Mouse (Mus musculus) liver, adult 2 months (tissue): ENCODE measurements around the gene Defb20. TPM values are rescaled to one million over a fixed set of nuclear protein-coding genes. Genes with fewer than 3 reads are reported as not detected.

Experiments
- DNase-seq: peaks from one replicate; pipeline ENCODE4 v3.0.0-alpha.2; 2011; ENCODE audit warnings: low read depth, low spot score; ENCODE audit errors: extremely low read depth
- H3K27ac ChIP-seq: fragments of 200-500 bp; replicated peaks from 2 replicates; pipeline ENCODE4 v1.5.1; 2012; ENCODE audit warnings: low read depth, mild to moderate bottlenecking, control low read depth, inconsistent platforms, low read length; ENCODE audit not compliant: insufficient read depth
- H3K27me3 ChIP-seq: fragments of 200-500 bp; 2 replicates; pipeline ENCODE4 v1.6.1; 2012; ENCODE audit warnings: mild to moderate bottlenecking, moderate library complexity, low read length, inconsistent platforms; ENCODE audit not compliant: control insufficient read depth, insufficient read depth
- H3K36me3 ChIP-seq: fragments of 200-500 bp; 2 replicates; pipeline ENCODE4 v1.6.1; 2012; ENCODE audit warnings: low read length, inconsistent platforms; ENCODE audit not compliant: control insufficient read depth, insufficient read depth
- H3K4me1 ChIP-seq: fragments of 200-500 bp; 2 replicates; pipeline ENCODE4 v1.6.1; 2011; ENCODE audit warnings: low read length; ENCODE audit not compliant: control insufficient read depth, insufficient read depth
- H3K4me3 ChIP-seq: fragments of 200-500 bp; 2 replicates; pipeline ENCODE4 v1.5.1; 2011; ENCODE audit warnings: low read depth, mild to moderate bottlenecking, control low read depth, low read length, moderate library complexity; ENCODE audit not compliant: insufficient read depth
- H3K79me2 ChIP-seq: fragments of 200-500 bp; 2 replicates; pipeline ENCODE4 v1.6.1; 2012; ENCODE audit warnings: inconsistent platforms, mild to moderate bottlenecking, low read length, moderate library complexity; ENCODE audit not compliant: control insufficient read depth, insufficient read depth
- H3K9ac ChIP-seq: fragments of 200-500 bp; 2 replicates; pipeline ENCODE4 v1.6.1; 2012; ENCODE audit warnings: low read depth, mild to moderate bottlenecking, control low read depth, inconsistent platforms, low read length
- CTCF ChIP-seq: fragments of 200-500 bp; IDR thresholded peaks from 2 replicates; pipeline ENCODE4 v1.5.1; 2011; ENCODE audit warnings: low read depth, low read length, control low read depth
- POLR2A ChIP-seq: fragments of 200-500 bp; IDR thresholded peaks from 2 replicates; pipeline ENCODE4 v1.6.1; 2011; ENCODE audit warnings: low read length, control low read depth; ENCODE audit not compliant: insufficient read depth; ENCODE audit errors: extremely low read depth
- WGBS: fragments of 180-500 bp; shearing (Covaris S2); methylation state at CpG from one replicate; pipeline ENCODE4 v1.1.7; 2018; 5-methylcytosine and 5-hydroxymethylcytosine counted together
- polyA plus RNA-seq: library from polyadenylated mRNA; depleted of rRNA; stranded (reverse); fragments of >200 nt; gene quantifications from 2 replicates; pipeline ENCODE4 v1.2.3, GENCODE M21; 2012
- total RNA-seq: library from RNA; depleted of rRNA; stranded (reverse); fragments of >200 nt; gene quantifications from 2 replicates; pipeline ENCODE4 v1.2.3, GENCODE M21; 2014

Gene Defb20
- total and polyA plus RNA-seq, 2 experiments, result not detected

DNA sequence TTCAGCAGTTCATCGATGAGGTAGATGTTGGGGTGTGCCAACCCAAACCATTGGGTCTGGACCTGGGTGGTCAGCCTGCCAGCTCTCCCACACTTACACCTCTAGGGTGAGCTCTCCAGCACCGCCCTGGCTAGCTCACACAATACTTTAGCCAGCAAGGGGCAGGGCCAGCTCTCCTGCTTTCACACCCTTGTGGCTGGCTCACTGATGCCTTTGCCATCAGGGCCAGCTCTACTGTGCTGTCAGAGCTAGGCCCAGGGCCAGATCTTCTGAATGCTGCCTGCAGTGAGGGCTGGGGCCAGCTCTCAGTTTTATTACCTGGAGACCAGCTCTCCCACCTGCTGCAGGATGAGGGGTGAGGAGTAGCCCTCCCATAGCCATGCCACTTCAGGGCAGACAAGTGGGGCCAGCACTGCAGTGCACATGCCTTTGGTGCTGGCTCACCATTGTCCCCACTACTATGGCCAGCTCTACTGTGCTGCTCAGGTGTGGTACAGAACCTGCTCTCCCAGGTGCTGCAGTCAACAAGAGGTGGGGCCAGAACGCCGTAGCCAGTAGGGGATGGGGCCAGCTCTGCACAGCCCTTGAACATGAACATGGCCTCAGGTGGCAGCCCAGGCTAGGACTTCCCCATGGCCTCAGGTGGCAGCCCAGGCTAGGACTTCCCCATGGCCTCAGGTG, 24.6 kb upstream of the Defb20 start:
- no peaks in the 10 kb centered on the region for H3K27me3 ChIP-seq
- TF ChIP-seq POLR2A (no peak), CTCF (no peak)
- H3K36me3 ChIP-seq, result no peaks in the 10 kb centered on the region
- no peak overlapping the region for H3K9ac ChIP-seq
- H3K27ac ChIP-seq, result no peak overlapping the region
- 77% methylated on average over 4 of the region's 4 CpGs for WGBS
- H3K4me1 ChIP-seq, result no peaks in the 10 kb centered on the region
- DNase-seq, result no peak
- no peaks in the 10 kb centered on the region for H3K79me2 ChIP-seq
- no peak overlapping the region for H3K4me3 ChIP-seq

- TF ChIP-seq POLR2A (no peak), CTCF (no peak)
- 59% methylated on average over 13 of the region's 13 CpGs for WGBS
These were observed 17.6 kb upstream of the Defb20 start for GRCm38 (mm10) chr2:152459241-152459640.

DNA sequence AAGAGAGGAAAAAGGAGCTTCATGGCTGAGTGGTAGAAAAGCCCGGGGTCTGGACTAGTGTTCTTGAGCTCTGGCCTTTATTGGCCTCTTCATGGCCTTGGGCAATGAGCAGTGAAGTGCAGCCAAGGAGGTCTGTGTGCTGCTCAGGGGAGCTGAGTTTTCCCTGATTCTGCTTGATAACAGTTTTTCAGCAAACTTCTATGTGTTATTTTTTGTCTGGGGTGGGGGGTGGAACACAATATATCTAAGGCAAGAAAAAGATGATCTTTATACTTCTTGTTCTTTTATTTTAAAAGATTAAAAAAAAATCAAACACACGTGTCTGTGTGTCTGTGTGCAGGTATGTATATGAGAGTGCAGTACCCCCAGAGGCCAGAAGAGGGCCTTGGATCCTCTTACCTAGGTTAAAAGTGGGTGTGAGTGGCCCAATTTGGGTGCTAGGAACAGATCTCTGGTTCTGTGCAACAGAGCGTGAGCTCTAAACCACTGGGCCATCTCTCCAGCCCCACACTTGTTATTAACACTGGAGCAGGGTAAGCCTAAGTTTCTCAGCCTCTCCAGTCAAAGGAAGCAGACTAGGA, 12.2 kb upstream of the Defb20 start, which contains the start of gene Defb23:
Gene Defb23, minus strand, starts transcription at position 51 of the 581 bp plus-strand sequence.
- WGBS, result 85% methylated on average over 3 of the region's 3 CpGs
- H3K4me3 ChIP-seq, result no peak within 1 kb of the TSS
- no peaks in the 10 kb centered on the region for H3K36me3 ChIP-seq
- no peaks in the 10 kb centered on the region for H3K27me3 ChIP-seq
- H3K4me1 ChIP-seq, result no peaks in the 10 kb centered on the region
- DNase-seq, result no peak
- H3K9ac ChIP-seq, result no peak within 1 kb of the TSS
- H3K79me2 ChIP-seq, result no peaks in the 10 kb centered on the region
- H3K27ac ChIP-seq, result no peak within 1 kb of the TSS
- TF ChIP-seq POLR2A, result no peak
- TF ChIP-seq CTCF, result no peak

More at GRCm38 (mm10) chr2:152459241-152459640, 17.6 kb upstream of the Defb20 start:
- Histone ChIP-seq H3K27me3 (no peaks in the 10 kb centered on the region), H3K4me1 (no peaks in the 10 kb centered on the region), H3K36me3 (no peaks in the 10 kb centered on the region), H3K4me3 (no peak overlapping the region), H3K27ac (no peak overlapping the region), H3K79me2 (no peaks in the 10 kb centered on the region), H3K9ac (no peak overlapping the region)
- no peak for DNase-seq

DNA sequence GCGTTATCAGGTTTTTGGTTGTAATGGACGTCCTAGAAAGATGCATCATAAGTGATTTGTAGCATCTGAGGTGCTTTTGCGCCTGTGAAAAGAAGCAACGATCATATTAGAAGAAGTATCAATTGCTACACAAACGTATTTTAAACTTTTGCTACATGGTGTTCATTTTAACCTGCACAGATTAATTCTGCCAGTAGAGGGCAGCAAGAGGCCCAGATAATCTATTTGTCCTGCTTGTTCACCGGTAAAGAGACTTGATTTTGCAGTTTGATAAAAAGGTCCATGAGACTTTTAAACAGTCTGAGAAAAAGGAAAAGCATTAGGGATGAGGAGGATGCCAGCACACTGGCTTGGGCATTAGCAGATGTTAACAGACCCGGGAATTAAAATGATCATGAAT, 5.9 kb upstream of the Defb20 start:
- H3K27me3 ChIP-seq, result no peaks in the 10 kb centered on the region
- peak; percentile 26 for DNase-seq
- WGBS, result 26% methylated on average over 7 of the region's 7 CpGs
- no peaks in the 10 kb centered on the region for H3K4me1 ChIP-seq
- no peaks in the 10 kb centered on the region for H3K79me2 ChIP-seq
- TF ChIP-seq POLR2A (no peak), CTCF (peak; percentile 43)
- no peak overlapping the region for H3K4me3 ChIP-seq
- H3K36me3 ChIP-seq, result no peaks in the 10 kb centered on the region
- H3K9ac ChIP-seq, result no peak overlapping the region
- H3K27ac ChIP-seq, result no peak overlapping the region

DNA sequence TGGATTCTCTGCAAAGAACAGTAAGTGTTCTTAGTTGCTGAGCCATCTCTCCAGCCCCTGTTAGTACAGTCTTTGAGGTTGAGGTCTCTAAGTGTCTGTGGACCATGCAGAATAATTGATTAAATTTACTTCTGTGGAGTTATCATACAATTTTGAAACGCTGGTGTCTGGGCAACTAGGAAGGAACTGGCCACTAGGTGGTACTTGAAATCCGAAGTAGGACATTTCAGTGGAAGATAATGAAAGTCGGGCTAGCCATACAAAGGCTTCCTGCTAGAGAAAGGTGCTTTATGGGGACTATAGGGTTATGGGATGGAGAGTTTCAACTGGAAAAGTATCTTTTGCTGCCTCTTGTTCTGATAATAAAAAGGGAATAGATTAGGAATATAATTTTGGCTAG, 4.4 kb upstream of the Defb20 start:
- DNase-seq, result peak; percentile 2

GRCm38 (mm10) chr2:152480881-152481280, 4.0 kb downstream of the Defb20 start:
- H3K4me3 ChIP-seq, result no peak overlapping the region
- no peaks in the 10 kb centered on the region for H3K27me3 ChIP-seq
- DNase-seq, result no peak
- no peaks in the 10 kb centered on the region for H3K4me1 ChIP-seq
- no peaks in the 10 kb centered on the region for H3K36me3 ChIP-seq
- no peaks in the 10 kb centered on the region for H3K79me2 ChIP-seq
- TF ChIP-seq POLR2A (no peak), CTCF (no peak)
- WGBS, result 82% methylated on average over 3 of the region's 3 CpGs
- no peak overlapping the region for H3K9ac ChIP-seq
- no peak overlapping the region for H3K27ac ChIP-seq

More for the DNA sequence above, 4.4 kb upstream of the Defb20 start:
- TF ChIP-seq POLR2A, result no peak
- TF ChIP-seq CTCF, result no peak
- H3K27ac ChIP-seq, result no peak overlapping the region
- WGBS, result 28% methylated on average over 3 of the region's 3 CpGs
- no peaks in the 10 kb centered on the region for H3K27me3 ChIP-seq
- no peaks in the 10 kb centered on the region for H3K79me2 ChIP-seq
- H3K9ac ChIP-seq, result no peak overlapping the region
- H3K4me1 ChIP-seq, result no peaks in the 10 kb centered on the region
- H3K36me3 ChIP-seq, result no peaks in the 10 kb centered on the region
- H3K4me3 ChIP-seq, result no peak overlapping the region
